ENCODE assay signal across 14 mouse cellular contexts in genomic region chr1:170554235-170554938, GRCm38 (mm10). TPM values are rescaled to one million over a fixed set of nuclear protein-coding genes. Genes with fewer than 3 reads are reported as not detected.
DNase-seq lines count a peak whose midpoint lies in the region; ATAC-seq and TF ChIP-seq lines count a peak whose summit lies in the region.
"Had no signal": no experiment of that assay in that cellular context is flagged by ENCODE, and none has a peak within 500 bp of the region (broad histone marks: within the 10 kb centered on the region; RNA-seq: fewer than 3 reads in every experiment).

No protein-coding gene starts in this region.

- TF ChIP-seq EP300 in heart, adult 2 months (IDR thresholded peaks at IDR 0.05; ENCODE audit: insufficient read depth, low read depth, low read length) = no peak

- no peaks in the 10 kb centered on the region for H3K79me2 ChIP-seq in heart, adult 2 months (replicated peaks; ENCODE audit: control insufficient read depth, insufficient read depth, low read length)

- no peak overlapping the region for H3K4me3 ChIP-seq in heart, adult 2 months
- H3K4me3 ChIP-seq in heart, embryonic 11.5 days (ENCODE audit: low read depth, low read length) = no peak overlapping the region
- H3K4me3 ChIP-seq in liver, embryonic 13.5 days (replicated peaks) = no peak overlapping the region
- H3K4me3 ChIP-seq in liver, embryonic 11.5 days (ENCODE audit: low read depth, low read length) = no peak overlapping the region
- H3K4me3 ChIP-seq: intestine, embryonic 15.5 days; limb, embryonic 13.5 days; midbrain, embryonic 10.5 days; myocyte had no signal

- intact Hi-C loops in heart, adult 2 months (cut with DNase I) = no loop called here

- TF ChIP-seq CTCF in heart, adult 2 months (IDR thresholded peaks at IDR 0.05) = no peak

- DNase-seq in heart, adult 2 months = no peak
- no peak for DNase-seq in liver, embryonic 13.5 days
- no peak for DNase-seq in liver, embryonic 11.5 days (ENCODE audit: low spot score)
- no peak for DNase-seq in MN1 (ENCODE audit: low spot score)
- DNase-seq in retina, postnatal 1 day = no peak
- DNase-seq: thymus, postnatal 4 days had no signal

- H3K9ac ChIP-seq in heart, adult 2 months (ENCODE audit: low read depth, low read length) = no peak overlapping the region
- no peak overlapping the region for H3K9ac ChIP-seq in heart, embryonic 11.5 days (ENCODE audit: low read depth, low read length)
- no peak overlapping the region for H3K9ac ChIP-seq in liver, embryonic 13.5 days
- H3K9ac ChIP-seq in liver, embryonic 11.5 days (ENCODE audit: low read depth, low read length) = no peak overlapping the region
- H3K9ac ChIP-seq: intestine, embryonic 15.5 days; limb, embryonic 13.5 days had no signal

- peaks cover 7% of the 10 kb centered on the region for H3K4me1 ChIP-seq in heart, adult 2 months (ENCODE audit: control insufficient read depth, insufficient read depth, low read length)
- H3K4me1 ChIP-seq in heart, embryonic 11.5 days (ENCODE audit: control insufficient read depth, insufficient read depth, low read length) = peaks cover 32% of the 10 kb centered on the region
- H3K4me1 ChIP-seq in liver, embryonic 13.5 days (replicated peaks) = peaks cover 15% of the 10 kb centered on the region
- no peaks in the 10 kb centered on the region for H3K4me1 ChIP-seq in liver, embryonic 11.5 days (replicated peaks; ENCODE audit: control insufficient read depth, insufficient read depth, low read length)
- H3K4me1 ChIP-seq: intestine, embryonic 15.5 days had no signal

- 0 out of 2 replicates have a peak, but pooled peaks cover 3% of the 10 kb centered on the region for H3K9me3 ChIP-seq in heart, embryonic 11.5 days (replicated peaks; ENCODE audit: control insufficient read depth, low read length)
- 0 out of 2 replicates have a peak, but pooled peaks cover 2% of the 10 kb centered on the region for H3K9me3 ChIP-seq in liver, embryonic 13.5 days (replicated peaks)
- H3K9me3 ChIP-seq in liver, embryonic 11.5 days (ENCODE audit: control insufficient read depth, low read length) = no peaks in the 10 kb centered on the region
- H3K9me3 ChIP-seq: intestine, embryonic 15.5 days; limb, embryonic 13.5 days had no signal

- no peak for ATAC-seq in heart, embryonic 11.5 days (replicated peaks; ENCODE audit: insufficient number of reproducible peaks, low FRiP score, low TSS enrichment)
- peak; percentile 53; the same call in 1 of the 2 replicates for ATAC-seq in liver, embryonic 13.5 days (ENCODE audit: low read depth)
- no peak for ATAC-seq in liver, embryonic 11.5 days (replicated peaks; ENCODE audit: low FRiP score)
- ATAC-seq in erythroblast, adult 5-6 weeks (replicated peaks; ENCODE audit: low FRiP score, poor library complexity, severe bottlenecking) = peak; percentile 88
- peak; percentile 50 for ATAC-seq in megakaryocyte progenitor cell, adult 5-6 weeks (replicated peaks; ENCODE audit: poor library complexity)
- ATAC-seq: CD4-positive, CD25-positive, alpha-beta regulatory T cell, adult 4 months; intestine, embryonic 15.5 days had no signal

- H3K27me3 ChIP-seq in heart, adult 2 months (ENCODE audit: control insufficient read depth, insufficient read depth, low read length) = no peaks in the 10 kb centered on the region
- H3K27me3 ChIP-seq in heart, embryonic 11.5 days (ENCODE audit: control insufficient read depth, insufficient read depth, low read length) = no peaks in the 10 kb centered on the region
- no peaks in the 10 kb centered on the region; the same call in 1 of the 2 replicates for H3K27me3 ChIP-seq in liver, embryonic 13.5 days
- H3K27me3 ChIP-seq in liver, embryonic 11.5 days (replicated peaks; ENCODE audit: control insufficient read depth, insufficient read depth, low read length) = no peaks in the 10 kb centered on the region
- H3K27me3 ChIP-seq: intestine, embryonic 15.5 days; limb, embryonic 13.5 days had no signal

- no peak overlapping the region for H3K4me2 ChIP-seq in heart, embryonic 11.5 days
- no peak overlapping the region for H3K4me2 ChIP-seq in liver, embryonic 13.5 days
- no peak overlapping the region for H3K4me2 ChIP-seq in liver, embryonic 11.5 days
- H3K4me2 ChIP-seq: intestine, embryonic 15.5 days; limb, embryonic 13.5 days had no signal

- no peaks in the 10 kb centered on the region for H3K36me3 ChIP-seq in heart, adult 2 months (ENCODE audit: control insufficient read depth, insufficient read depth, low read length)
- H3K36me3 ChIP-seq in heart, embryonic 11.5 days (ENCODE audit: control insufficient read depth, insufficient read depth, low read length) = no peaks in the 10 kb centered on the region; the same call in none of the 2 replicates
- H3K36me3 ChIP-seq in liver, embryonic 13.5 days = no peaks in the 10 kb centered on the region
- no peaks in the 10 kb centered on the region for H3K36me3 ChIP-seq in liver, embryonic 11.5 days (ENCODE audit: control insufficient read depth, insufficient read depth, low read length)
- H3K36me3 ChIP-seq: intestine, embryonic 15.5 days; limb, embryonic 13.5 days; midbrain, embryonic 10.5 days had no signal

- TF ChIP-seq POLR2A in heart, adult 2 months (IDR thresholded peaks at IDR 0.05; ENCODE audit: insufficient read depth, low read depth, low read length) = no peak

- 77% methylated on average over 4 of the region's 4 CpGs for WGBS in heart, adult 2 months
- 82% methylated on average over 4 of the region's 4 CpGs for WGBS in heart, embryonic 11.5 days (ENCODE audit: insufficient replicate concordance)
- WGBS in liver, embryonic 13.5 days (ENCODE audit: insufficient replicate concordance) = 75% methylated on average over 4 of the region's 4 CpGs
- 84% methylated on average over 4 of the region's 4 CpGs for WGBS in liver, embryonic 11.5 days

- H3K27ac ChIP-seq in heart, adult 2 months = peak overlapping the region; percentile 32
- no peak overlapping the region for H3K27ac ChIP-seq in heart, embryonic 11.5 days (ENCODE audit: low read depth, low read length)
- no peak overlapping the region for H3K27ac ChIP-seq in liver, embryonic 13.5 days
- H3K27ac ChIP-seq in liver, embryonic 11.5 days (ENCODE audit: low read depth, low read length) = no peak overlapping the region
- H3K27ac ChIP-seq: intestine, embryonic 15.5 days; limb, embryonic 13.5 days; midbrain, embryonic 10.5 days had no signal

RNA-seq across cellular contexts. Expression of gene Nos1ap, which starts 35.3 kb away (rescaled TPM):
- total RNA-seq in heart, adult 2 months (2021) = 10 to 100 TPM; 22.0 to 24.0 TPM
- polyA plus RNA-seq in heart, adult 2 months (2012; rRNA removed) = 10.7 and 11.5 TPM in 2 replicates
- polyA plus RNA-seq in heart, embryonic 11.5 days (2014; fragmentation: Nextera tagmentation; extraction: Ambion mirVana) = 15.5 and 20.9 TPM in 2 replicates
- 3.1 and 3.7 TPM in 2 replicates for polyA plus RNA-seq in liver, embryonic 13.5 days (2015; fragmentation: Nextera tagmentation; extraction: Ambion mirVana)
- polyA plus RNA-seq in liver, embryonic 11.5 days (2014; fragmentation: Nextera tagmentation; extraction: Ambion mirVana) = 8.6 and 8.8 TPM in 2 replicates
- 23.4 and 25.4 TPM in 2 replicates for total RNA-seq in erythroblast, adult 5-6 weeks (2015; ENCODE audit: low replicate concordance)
- 22.6 and 26.9 TPM in 2 replicates for total RNA-seq in erythroblast, adult 5-6 weeks (2017; ENCODE audit: low replicate concordance)
- total RNA-seq in megakaryocyte progenitor cell, adult 5-6 weeks (2015) = 9.9 and 12.4 TPM in 2 replicates
- 5.8 and 10.3 TPM in 2 replicates for total RNA-seq in megakaryocyte progenitor cell, adult 5-6 weeks (2017)

Comparison
In these comparisons a context has a peak if more than half of its experiments do, and no peak if none do; other contexts are left out.
1. ATAC-seq: peak in liver, embryonic 13.5 days (single experiment), erythroblast, adult 5-6 weeks (single experiment) and megakaryocyte progenitor cell, adult 5-6 weeks (single experiment); none in heart, embryonic 11.5 days (single experiment) and liver, embryonic 11.5 days (single experiment).